Mouse (Mus musculus): ENCODE results near the gene Timm17a.
A peak's percentile ranks its signal among the peaks of the same experiment; 100 is the strongest.

Timm17a gene

GRCm38 (mm10) chr1:135313284-135314031, at the start of gene Timm17a:
Gene Timm17a (minus strand): TSS chr1:135313778.
- peak; percentile 93 for DNase-seq

DNA sequence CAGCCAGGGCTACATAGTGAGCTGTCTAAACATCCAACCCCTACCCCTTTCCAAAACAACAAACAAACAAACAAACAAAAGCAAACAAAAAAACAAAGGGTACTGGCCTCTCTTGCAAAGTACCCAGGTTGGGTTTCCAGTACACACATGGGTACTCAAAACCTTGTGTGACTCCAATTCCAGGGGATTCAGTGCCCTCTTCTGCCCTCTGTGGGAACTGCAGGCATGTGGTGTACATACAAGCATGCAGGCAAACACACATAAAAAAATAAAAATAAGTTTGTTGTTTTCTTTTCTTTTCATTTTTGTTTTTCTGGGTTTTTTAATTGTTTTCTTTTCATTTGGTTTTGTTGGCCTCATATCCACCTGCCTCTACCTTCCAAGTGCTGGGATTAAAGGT, 48.5 kb upstream of the Timm17a start:
- DNase-seq: no peak

DNA sequence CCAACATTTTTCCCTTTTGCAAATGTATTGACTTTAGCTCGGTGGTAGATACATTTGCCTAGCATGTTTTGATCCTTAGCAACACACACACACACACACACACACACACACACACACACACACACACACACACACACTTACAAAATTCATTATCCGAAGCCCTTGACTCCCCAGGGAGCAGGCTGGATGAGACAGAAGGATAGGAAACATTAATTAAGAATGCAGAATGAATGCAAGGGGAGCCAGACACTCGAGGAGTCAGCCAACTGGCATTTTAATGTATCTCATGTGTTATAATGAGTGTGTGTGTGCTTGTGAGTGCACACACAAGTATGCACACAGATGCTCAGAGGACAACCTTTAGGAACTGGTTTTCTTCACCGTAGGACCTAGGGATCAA, 47.9 kb upstream of the Timm17a start:
- DNase-seq: no peak

DNA sequence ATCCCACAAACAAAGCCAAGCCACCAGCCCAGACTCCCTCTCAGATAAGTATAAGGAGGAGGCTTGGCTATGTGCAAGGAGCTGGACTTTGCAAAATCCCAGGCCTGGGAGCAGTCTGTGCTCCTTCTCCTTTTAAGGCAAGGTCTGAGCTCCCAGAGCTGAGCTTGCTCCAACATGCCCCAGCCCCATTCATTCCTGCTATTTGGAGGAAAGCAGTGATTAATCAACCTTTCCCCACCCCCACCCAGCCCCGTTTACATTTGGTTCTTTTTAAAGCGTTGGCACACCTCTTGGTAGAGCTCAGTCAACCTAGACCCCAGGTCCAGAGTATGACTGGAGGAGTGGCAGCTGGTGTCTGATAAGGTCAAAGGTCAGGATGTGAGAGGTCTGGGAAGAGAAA, 45.5 kb upstream of the Timm17a start:
- no peak for DNase-seq

- DNase-seq: no peak
These were observed 38.4 kb upstream of the Timm17a start for GRCm38 (mm10) chr1:135351953-135352352.

- no peak for DNase-seq
These were observed 34.1 kb upstream of the Timm17a start for GRCm38 (mm10) chr1:135347498-135348169.

DNA sequence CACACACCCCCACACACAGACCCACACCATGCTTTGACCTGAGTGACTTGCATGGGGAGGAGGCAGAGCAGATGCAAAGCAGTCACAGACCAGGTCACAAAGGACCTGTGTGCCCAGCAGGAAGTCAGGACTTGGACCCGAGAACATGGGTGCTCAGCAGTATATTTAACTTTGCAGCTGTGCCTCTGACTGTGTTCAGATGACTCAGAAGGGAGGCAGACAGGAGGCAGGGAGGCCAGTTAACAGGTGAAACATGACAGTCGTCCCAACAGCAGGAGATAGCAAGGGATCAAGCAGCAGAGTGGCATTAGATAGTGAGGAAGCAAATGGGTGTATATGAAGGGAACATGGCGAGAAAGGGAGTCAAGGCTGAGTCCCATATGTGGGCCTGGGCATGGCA, 33.3 kb upstream of the Timm17a start:
- DNase-seq: no peak

DNA sequence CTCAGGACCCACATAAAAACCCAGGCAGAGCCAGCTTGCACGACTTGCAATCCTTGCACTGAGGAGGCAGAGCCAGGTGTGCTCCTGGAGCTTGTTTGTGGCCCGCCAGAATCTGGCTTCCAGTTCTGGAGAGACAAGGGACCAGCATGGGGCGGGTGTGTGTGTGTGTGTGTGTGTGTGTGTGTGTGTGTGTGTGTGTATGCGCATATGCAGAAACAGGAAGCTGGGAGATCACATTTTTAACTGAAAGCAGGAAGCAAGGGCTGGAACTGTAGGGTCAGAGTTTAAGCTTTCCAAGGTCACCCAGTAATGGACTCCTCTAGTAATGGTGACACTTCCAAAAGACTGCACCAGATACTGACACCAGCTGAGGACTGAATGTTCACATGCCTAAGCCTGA, 30.4 kb upstream of the Timm17a start:
- DNase-seq: no peak

DNA sequence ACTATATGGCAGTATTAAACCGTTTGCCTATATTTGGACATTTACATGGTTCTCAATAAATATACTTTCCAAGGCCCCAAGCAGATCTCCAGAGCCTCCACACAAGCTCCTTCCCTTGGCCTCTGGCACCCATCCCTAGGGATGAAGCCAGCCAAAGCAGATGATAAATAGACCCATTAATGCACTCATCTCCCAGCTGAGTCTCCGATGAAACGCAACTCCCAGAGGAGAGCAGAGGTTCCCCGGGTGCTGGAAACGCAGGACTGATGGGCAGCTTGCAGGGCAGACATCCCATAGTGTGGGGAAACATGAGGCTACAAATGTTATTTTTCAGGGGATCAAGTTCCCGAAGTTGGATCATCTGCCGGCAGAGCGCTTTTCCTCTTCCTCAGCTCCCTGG, 28.4 kb upstream of the Timm17a start:
- no peak for DNase-seq

GRCm38 (mm10) chr1:135330578-135330977, 17.0 kb upstream of the Timm17a start:
- no peak for DNase-seq

DNA sequence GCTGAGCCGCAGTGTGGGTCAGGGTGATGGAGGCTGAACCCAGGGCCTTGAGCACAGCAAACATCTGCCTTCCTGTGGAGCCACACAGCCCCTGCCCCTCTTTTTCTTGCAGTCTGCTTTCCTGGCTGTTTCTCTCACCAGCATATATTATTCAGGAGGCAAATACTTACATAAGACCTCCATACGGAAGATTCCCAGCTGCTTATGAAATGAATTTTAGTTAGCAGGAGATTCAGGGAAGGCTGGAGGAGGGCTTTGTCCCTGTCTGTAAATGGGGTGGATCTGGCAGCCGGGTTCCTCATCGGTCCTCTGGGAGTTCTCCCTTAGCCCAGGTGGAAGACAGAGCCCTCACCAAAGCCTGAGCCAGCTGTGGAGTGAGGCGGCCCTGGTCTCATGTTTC, 14.8 kb upstream of the Timm17a start:
- DNase-seq: no peak

GRCm38 (mm10) chr1:135325934-135326333, 12.4 kb upstream of the Timm17a start:
- DNase-seq: no peak

- peak; percentile 48 for DNase-seq
These were observed 11.0 kb upstream of the Timm17a start, which contains the start of gene Lmod1 for GRCm38 (mm10) chr1:135324571-135324970. Gene Lmod1 (plus strand): TSS chr1:135324807.

GRCm38 (mm10) chr1:135323367-135323901, 9.9 kb upstream of the Timm17a start:
- no peak for DNase-seq

DNA sequence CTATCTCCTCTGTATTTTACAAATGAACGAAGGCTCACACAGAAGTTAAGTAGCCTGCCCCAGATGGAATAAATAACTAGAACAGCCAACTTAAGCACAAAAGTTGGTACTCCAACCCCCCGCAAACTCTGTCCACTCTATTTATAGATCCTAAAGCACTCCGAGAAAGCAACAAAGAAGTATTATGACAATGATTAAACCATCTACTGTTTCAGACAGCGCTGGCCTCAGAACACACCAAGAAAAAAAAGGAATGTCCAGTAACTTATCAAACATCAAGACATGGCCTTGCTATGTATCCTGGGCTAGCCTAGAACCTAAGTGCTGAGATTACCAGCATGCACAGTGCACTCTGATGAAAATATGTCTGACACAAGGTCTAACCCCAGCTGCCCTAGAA, 1.4 kb downstream of the Timm17a start:
- no peak for DNase-seq

DNA sequence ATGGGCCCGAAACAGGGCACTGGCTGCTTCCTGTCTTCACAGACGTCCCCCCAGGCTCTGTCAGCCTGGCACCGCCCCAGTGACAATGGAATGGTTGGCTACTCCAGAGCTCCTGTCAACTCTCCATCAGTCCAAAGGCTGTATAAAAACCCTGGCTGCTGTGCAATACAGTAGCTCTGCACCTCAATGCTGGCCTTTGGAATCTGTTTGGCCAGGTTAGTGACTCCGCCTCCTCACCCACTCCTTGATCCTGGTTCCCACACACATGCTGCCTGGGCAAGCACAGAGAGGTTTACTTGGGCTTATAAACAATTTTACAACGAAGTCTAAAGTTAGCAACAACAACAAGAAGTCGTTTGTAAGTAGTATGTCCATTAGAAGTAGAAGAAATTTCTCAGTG, 2.2 kb downstream of the Timm17a start:
- no peak for DNase-seq

DNA sequence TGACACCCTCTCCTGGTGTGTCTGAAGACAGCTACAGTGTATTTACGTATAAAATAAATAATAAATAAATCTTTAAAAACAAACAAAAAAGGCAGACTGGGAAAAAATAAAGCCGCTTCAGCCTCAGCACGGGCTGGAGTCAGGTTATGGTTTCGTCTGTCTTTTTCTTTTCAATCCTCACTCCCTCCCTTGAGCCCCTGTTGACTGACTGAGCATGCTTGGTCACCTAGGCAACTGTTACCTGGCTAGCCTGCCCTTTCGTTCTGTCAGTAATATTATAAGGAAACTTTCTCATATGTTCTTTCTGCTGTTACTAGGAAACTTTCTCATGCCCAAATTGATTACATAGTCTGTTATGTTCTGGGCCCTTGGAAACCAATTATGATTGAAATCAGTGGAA, 22.7 kb downstream of the Timm17a start:
- DNase-seq: no peak

GRCm38 (mm10) chr1:135286311-135286710, 27.3 kb downstream of the Timm17a start:
- DNase-seq: no peak

GRCm38 (mm10) chr1:135283826-135284291, 29.7 kb downstream of the Timm17a start, which contains the start of gene Rnpep:
Gene Rnpep (minus strand): TSS chr1:135284084.
- peak; percentile 67 for DNase-seq

DNA sequence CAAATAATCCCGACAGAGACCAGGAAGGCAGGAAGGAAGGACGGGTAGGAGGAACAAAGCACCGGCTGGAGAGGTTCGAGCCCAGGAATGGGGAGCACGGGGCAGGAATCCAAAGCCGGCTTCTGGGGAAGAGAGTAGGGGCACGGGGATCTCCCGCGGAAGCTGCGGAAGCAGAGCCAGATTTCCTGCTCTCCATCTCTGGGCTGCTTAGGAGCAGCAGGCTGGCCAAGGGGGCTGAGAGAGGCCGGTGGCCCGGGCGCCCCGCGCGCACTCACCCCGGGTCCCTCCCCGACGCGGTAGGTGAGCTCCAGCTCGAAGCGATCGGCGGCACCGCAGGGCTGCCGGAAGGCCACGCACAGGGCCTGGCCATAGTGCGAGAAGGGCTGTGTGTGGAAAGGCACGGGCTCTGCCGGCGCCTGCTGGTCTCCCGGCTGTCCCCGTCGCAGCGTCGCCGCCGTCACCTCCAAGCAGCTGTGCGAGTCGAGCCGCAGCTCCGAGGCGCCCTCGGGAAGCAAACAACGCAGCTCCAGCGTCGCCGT, 30.2 kb downstream of the Timm17a start:
- DNase-seq: peak; percentile 43

GRCm38 (mm10) chr1:135282536-135283286, 30.9 kb downstream of the Timm17a start:
- DNase-seq: no peak

- DNase-seq: no peak
These were observed 31.7 kb downstream of the Timm17a start for GRCm38 (mm10) chr1:135281841-135282240.

DNA sequence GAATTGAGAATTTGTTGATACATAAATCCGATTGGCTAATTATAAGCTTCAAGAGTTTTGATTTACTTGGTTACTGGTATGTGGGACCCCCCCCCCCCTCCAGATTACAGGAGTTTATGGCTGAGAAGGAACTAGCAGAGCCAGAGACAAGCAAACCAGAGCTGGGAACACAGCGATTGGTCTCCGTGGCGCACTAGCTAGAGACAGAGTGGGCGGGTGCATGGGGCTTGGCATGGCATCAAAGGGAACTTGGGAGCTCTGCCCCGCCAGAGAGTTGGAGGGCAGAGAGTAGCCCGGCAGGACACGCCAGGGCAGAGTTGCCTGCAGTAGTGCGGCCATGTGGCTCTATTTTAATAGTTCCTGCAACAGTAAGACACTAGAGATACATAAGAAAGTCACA, 32.9 kb downstream of the Timm17a start:
- no peak for DNase-seq

Data from liver (tissue).